Mouse (Mus musculus): ENCODE measurements around the gene Slc46a2. TPM values are rescaled to one million over a fixed set of nuclear protein-coding genes. Genes with fewer than 3 reads are reported as not detected.

The Slc46a2 gene
- polyA plus RNA-seq (2014; fragmentation: Nextera tagmentation; extraction: Ambion mirVana), result not detected in 2 replicates

DNA sequence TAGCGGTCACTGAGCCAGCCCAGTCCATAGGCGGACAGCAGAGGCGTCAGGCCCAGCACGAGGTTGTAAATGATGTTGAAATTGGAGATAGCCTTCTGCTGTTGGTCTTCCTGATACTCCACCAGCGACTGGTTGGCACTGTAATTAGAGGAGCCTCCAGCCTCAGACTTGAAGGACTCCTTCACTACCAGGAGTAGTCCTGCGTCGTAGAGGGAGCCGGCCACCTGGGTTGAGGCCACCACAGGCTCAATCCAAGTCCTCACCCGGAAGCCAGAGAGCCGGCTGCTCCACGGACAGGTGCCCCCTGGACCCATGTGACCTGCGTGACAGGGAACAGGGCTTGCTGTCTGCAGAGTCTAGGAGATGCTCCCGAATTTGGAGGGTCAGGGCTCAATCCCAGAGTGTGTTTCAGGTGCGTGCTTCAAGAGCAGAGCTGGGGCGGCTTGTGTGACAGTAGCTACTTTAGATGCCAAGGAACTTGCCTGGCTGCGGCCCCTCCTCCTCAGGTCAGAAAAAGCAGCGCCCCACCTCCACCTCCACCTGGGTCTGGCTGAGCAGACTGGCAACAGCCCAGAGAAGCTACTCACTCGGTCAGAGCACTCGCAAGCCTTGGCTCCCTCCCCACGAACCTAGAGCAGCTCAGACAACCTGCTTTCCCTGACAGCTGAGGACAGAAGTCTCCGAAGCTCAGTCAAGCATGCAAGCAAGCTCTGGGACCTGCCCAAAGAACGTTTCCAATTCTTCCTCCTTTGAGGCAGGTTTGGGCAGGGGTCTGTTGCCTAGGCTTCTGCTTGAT lies at the start of gene Slc46a2:
Slc46a2 (minus strand) TSS at position 449 of the 796 bp plus-strand sequence.
- H3K27ac ChIP-seq (replicated peaks; ENCODE audit: low read depth, low read length), result no peak within 1 kb of the TSS
- ATAC-seq (replicated peaks; ENCODE audit: insufficient number of reproducible peaks, low FRiP score, low TSS enrichment, low read depth), result 0 out of 2 replicates have a peak, but pooled peaks have one; percentile 29
- H3K27me3 ChIP-seq (ENCODE audit: control insufficient read depth, insufficient read depth, low read length), result peaks cover 9% of the 10 kb centered on the region
- H3K36me3 ChIP-seq (replicated peaks; ENCODE audit: control insufficient read depth, insufficient read depth, low read depth, low read length), result no peaks in the 10 kb centered on the region
- no peak for DNase-seq (ENCODE audit: low spot score)
- H3K9ac ChIP-seq (replicated peaks; ENCODE audit: low read length), result no peak within 1 kb of the TSS
- H3K9me3 ChIP-seq (replicated peaks; ENCODE audit: control insufficient read depth, low read length), result no peaks in the 10 kb centered on the region
- peak within 1 kb of the TSS; percentile 2; the same call in 1 of the 2 replicates for H3K4me2 ChIP-seq (ENCODE audit: low read depth, low read length)
- no peaks in the 10 kb centered on the region for H3K4me1 ChIP-seq (ENCODE audit: control insufficient read depth, insufficient read depth, low read length)
- 16% methylated on average over 22 of the region's 22 CpGs for WGBS
- H3K4me3 ChIP-seq (ENCODE audit: low read depth, low read length), result no peak within 1 kb of the TSS

DNA sequence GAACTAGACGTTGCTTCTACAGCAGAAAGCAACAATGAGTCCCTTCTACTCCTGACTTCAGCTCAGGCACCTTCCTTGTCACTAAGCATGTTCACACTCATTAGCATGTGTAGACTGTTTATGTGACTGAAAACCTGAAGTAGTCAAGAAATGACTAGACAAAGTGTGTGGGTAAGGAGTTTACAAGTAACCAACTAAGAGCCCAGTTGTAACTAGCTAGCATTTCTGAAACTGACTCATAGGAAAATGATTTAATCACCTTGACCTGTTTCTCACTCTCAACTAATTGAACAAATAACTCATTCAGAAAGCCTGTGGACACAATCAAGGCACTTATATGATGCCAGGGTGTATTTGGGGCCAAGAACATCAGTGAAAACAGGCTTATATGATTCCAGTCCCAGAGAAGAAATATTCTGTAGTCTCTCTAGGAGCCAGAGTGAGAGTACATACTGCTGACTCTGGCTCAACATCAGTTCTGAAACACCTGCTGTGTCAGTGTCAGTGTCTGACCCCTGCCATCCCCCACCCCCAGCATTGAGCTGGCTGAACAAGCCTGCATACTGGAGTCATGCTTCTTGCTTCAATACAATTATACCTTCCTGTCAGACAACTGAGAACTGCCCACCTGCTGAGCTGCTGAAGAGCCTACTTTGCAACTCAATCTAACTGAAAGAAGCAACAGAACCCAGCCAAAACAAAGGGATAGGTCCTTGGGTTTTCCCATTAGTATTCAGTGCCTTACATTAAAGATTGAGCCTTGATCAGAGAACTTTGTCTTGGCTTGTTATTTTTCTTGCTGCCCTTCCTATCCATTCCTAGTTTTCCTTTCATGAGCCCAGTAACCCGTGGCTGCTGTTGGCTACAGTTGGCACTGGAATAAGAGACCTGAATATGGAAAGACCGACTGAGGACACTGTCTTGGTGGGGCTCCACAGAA lies 48.8 kb upstream of the Slc46a2 start, which contains the start of gene Mup6:
Mup6 (plus strand) TSS at position 890 of the 940 bp plus-strand sequence.
- Histone ChIP-seq H3K27me3 (ENCODE audit: control insufficient read depth, insufficient read depth, low read length) (no peaks in the 10 kb centered on the region), H3K27ac (replicated peaks; ENCODE audit: low read depth, low read length) (no peak within 1 kb of the TSS), H3K36me3 (replicated peaks; ENCODE audit: control insufficient read depth, insufficient read depth, low read depth, low read length) (no peaks in the 10 kb centered on the region), H3K4me2 (ENCODE audit: low read depth, low read length) (no peak within 1 kb of the TSS), H3K4me3 (ENCODE audit: low read depth, low read length) (no peak within 1 kb of the TSS), H3K4me1 (ENCODE audit: control insufficient read depth, insufficient read depth, low read length) (no peaks in the 10 kb centered on the region), H3K9me3 (replicated peaks; ENCODE audit: control insufficient read depth, low read length) (no peaks in the 10 kb centered on the region), H3K9ac (replicated peaks; ENCODE audit: low read length) (no peak within 1 kb of the TSS)
- ATAC-seq (replicated peaks; ENCODE audit: insufficient number of reproducible peaks, low FRiP score, low TSS enrichment, low read depth), result no peak
- DNase-seq (ENCODE audit: low spot score), result no peak
- WGBS, result 43% methylated on average over 3 of the region's 3 CpGs

DNA sequence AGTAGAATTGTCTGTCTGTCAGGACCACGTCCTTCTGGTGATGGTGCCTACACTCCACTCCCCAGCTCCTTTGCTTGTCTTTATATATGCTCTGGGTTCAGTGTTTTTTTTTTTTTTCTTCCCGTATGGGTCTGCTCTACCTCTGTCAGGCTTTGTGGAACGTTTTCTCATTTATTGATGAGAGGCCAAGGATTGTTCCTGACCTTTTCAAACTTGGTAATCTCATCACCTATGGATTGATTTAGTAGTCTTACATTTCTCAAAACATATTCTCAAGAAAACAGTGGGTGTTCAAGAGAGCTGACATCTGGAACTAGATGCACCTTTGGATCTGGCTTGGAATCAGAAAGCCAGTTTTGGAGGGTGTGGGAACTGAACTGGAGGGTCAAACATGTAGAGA lies 45.8 kb upstream of the Slc46a2 start, which contains the start of gene Mup4:
Mup4 (minus strand) TSS at position 101 of the 400 bp plus-strand sequence.
- DNase-seq (ENCODE audit: low spot score), result no peak
- no peaks in the 10 kb centered on the region for H3K9me3 ChIP-seq (replicated peaks; ENCODE audit: control insufficient read depth, low read length)
- no peak within 1 kb of the TSS for H3K9ac ChIP-seq (replicated peaks; ENCODE audit: low read length)
- H3K27ac ChIP-seq (replicated peaks; ENCODE audit: low read depth, low read length), result no peak within 1 kb of the TSS
- no peak within 1 kb of the TSS for H3K4me2 ChIP-seq (ENCODE audit: low read depth, low read length)
- H3K36me3 ChIP-seq (replicated peaks; ENCODE audit: control insufficient read depth, insufficient read depth, low read depth, low read length), result no peaks in the 10 kb centered on the region
- 90% methylated on average over 3 of the region's 3 CpGs for WGBS
- no peaks in the 10 kb centered on the region for H3K27me3 ChIP-seq (ENCODE audit: control insufficient read depth, insufficient read depth, low read length)
- no peak within 1 kb of the TSS for H3K4me3 ChIP-seq (ENCODE audit: low read depth, low read length)
- no peak for ATAC-seq (replicated peaks; ENCODE audit: insufficient number of reproducible peaks, low FRiP score, low TSS enrichment, low read depth)
- no peaks in the 10 kb centered on the region for H3K4me1 ChIP-seq (ENCODE audit: control insufficient read depth, insufficient read depth, low read length)

DNA sequence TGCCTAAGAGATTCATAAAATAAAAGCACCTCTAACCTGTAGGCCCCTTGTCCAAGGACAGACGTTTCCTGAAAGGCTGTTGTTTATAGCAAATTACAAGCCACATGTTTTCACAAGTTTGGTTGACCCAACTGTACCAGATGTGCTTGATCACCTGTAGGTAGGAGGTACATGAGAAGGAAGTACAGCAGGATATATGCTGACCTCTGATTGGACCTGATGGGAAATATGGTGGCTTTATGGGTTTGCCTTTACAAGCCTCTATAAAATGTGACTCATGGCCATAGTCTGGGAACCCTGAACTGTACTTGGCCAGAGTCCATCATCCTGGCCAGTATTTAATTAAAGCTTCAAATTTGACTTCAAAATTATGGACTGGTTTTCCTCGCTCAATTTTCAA lies 22.7 kb upstream of the Slc46a2 start:
- H3K9me3 ChIP-seq (replicated peaks; ENCODE audit: control insufficient read depth, low read length), result no peaks in the 10 kb centered on the region
- no peak for DNase-seq (ENCODE audit: low spot score)
- no peak overlapping the region for H3K27ac ChIP-seq (replicated peaks; ENCODE audit: low read depth, low read length)
- ATAC-seq (replicated peaks; ENCODE audit: insufficient number of reproducible peaks, low FRiP score, low TSS enrichment, low read depth), result no peak
- H3K9ac ChIP-seq (replicated peaks; ENCODE audit: low read length), result no peak overlapping the region
- no peak overlapping the region for H3K4me3 ChIP-seq (ENCODE audit: low read depth, low read length)
- no peak overlapping the region for H3K4me2 ChIP-seq (ENCODE audit: low read depth, low read length)
- H3K27me3 ChIP-seq (ENCODE audit: control insufficient read depth, insufficient read depth, low read length), result no peaks in the 10 kb centered on the region
- 65% methylated on average over 2 of the region's 2 CpGs for WGBS
- no peaks in the 10 kb centered on the region for H3K36me3 ChIP-seq (replicated peaks; ENCODE audit: control insufficient read depth, insufficient read depth, low read depth, low read length)
- no peaks in the 10 kb centered on the region for H3K4me1 ChIP-seq (ENCODE audit: control insufficient read depth, insufficient read depth, low read length)

DNA sequence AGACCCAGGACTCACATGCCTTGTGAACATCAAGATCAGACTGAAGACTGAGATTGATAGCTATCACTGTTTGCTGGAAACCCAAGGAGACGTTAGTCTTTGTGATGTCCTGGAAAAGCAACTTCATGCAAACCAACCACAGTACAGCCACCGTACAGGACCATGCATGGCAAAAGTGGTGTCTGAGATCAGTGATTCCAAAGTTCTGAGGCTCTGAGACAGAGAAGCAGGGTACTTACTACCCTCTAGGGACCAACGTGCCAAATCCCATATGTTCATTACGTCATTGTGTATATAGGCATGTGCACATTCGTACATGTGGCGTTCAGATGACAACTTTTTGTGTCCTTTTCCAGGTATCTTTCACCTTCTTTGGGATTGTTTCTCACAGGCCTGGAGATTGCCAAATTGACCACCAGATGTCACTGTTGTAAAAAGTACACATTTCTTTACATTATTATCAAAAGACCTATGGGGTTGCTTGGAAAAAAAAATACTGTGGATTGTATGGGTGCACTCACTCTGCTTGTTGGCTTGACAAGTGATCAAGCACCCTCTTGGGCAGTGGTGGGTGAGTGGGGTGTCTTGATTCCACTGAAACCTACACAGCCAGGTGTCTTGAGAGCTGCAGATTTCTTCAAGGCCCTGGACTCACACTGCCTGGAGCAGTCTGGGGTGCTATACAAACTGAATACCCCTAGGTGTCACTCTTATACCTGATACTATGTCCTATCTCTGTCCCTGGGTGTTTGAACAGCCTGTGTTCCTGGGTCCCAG lies 17.8 kb upstream of the Slc46a2 start:
- Histone ChIP-seq H3K9me3 (replicated peaks; ENCODE audit: control insufficient read depth, low read length) (no peaks in the 10 kb centered on the region), H3K9ac (replicated peaks; ENCODE audit: low read length) (no peak overlapping the region), H3K36me3 (replicated peaks; ENCODE audit: control insufficient read depth, insufficient read depth, low read depth, low read length) (no peaks in the 10 kb centered on the region), H3K27ac (replicated peaks; ENCODE audit: low read depth, low read length) (no peak overlapping the region), H3K4me2 (ENCODE audit: low read depth, low read length) (no peak overlapping the region), H3K4me1 (ENCODE audit: control insufficient read depth, insufficient read depth, low read length) (no peaks in the 10 kb centered on the region), H3K4me3 (ENCODE audit: low read depth, low read length) (no peak overlapping the region), H3K27me3 (ENCODE audit: control insufficient read depth, insufficient read depth, low read length) (no peaks in the 10 kb centered on the region)
- DNase-seq (ENCODE audit: low spot score), result peak; percentile 54
- ATAC-seq (replicated peaks; ENCODE audit: insufficient number of reproducible peaks, low FRiP score, low TSS enrichment, low read depth), result peak; percentile 79
- WGBS, result 60% methylated on average over 6 of the region's 6 CpGs

DNA sequence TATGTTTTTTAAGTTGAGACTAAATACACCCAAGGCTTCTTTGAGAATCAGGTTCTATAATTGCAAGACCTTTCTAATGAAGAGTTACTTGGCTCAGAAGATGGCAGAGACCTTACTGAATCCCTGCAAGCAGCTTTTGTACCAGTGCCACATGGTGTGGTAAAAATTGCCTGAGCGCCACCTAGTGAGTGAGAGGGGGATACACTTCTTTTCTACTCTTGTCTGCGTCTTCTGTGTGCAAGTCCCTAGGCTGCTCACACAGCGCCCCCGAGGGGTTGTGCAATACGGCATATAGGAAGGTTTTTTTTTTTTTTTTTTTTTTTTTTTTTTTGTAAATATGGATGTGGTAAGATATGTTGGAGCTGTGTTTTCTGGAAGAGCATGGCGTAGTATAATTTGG lies 13.5 kb upstream of the Slc46a2 start:
- peak; percentile 70 for DNase-seq (ENCODE audit: low spot score)
- no peak overlapping the region for H3K27ac ChIP-seq (replicated peaks; ENCODE audit: low read depth, low read length)
- H3K36me3 ChIP-seq (replicated peaks; ENCODE audit: control insufficient read depth, insufficient read depth, low read depth, low read length), result no peaks in the 10 kb centered on the region
- no peak overlapping the region for H3K4me2 ChIP-seq (ENCODE audit: low read depth, low read length)
- ATAC-seq (replicated peaks; ENCODE audit: insufficient number of reproducible peaks, low FRiP score, low TSS enrichment, low read depth), result no peak
- no peaks in the 10 kb centered on the region for H3K27me3 ChIP-seq (ENCODE audit: control insufficient read depth, insufficient read depth, low read length)
- H3K9me3 ChIP-seq (replicated peaks; ENCODE audit: control insufficient read depth, low read length), result no peaks in the 10 kb centered on the region
- no peak overlapping the region for H3K9ac ChIP-seq (replicated peaks; ENCODE audit: low read length)
- H3K4me3 ChIP-seq (ENCODE audit: low read depth, low read length), result no peak overlapping the region
- H3K4me1 ChIP-seq (ENCODE audit: control insufficient read depth, insufficient read depth, low read length), result no peaks in the 10 kb centered on the region
- 22% methylated on average over 6 of the region's 6 CpGs for WGBS

DNA sequence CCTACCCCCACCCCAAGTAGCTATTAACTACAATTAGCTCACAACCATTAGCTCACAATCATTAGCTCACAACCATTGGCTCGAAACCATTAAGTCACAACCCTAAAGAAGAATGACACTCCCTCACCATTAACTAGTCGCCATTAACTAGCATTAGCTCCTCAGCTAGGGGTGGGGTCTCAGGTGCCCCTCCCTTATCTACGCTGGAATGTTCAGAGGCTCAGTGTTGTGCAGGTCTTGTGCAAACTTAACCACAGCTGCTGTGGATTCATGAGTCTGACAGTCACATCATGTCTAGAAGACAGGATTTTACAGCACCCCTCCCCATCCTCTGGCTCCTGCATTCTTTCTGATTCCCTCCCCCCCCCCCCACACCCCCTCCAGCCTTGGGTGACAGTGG lies 12.8 kb upstream of the Slc46a2 start:
- H3K4me2 ChIP-seq (ENCODE audit: low read depth, low read length), result no peak overlapping the region
- WGBS, result 82% methylated on average over 3 of the region's 3 CpGs
- DNase-seq (ENCODE audit: low spot score) (no peak), ATAC-seq (replicated peaks; ENCODE audit: insufficient number of reproducible peaks, low FRiP score, low TSS enrichment, low read depth) (0 out of 2 replicates have a peak, but pooled peaks have one; percentile 29)
- no peaks in the 10 kb centered on the region for H3K9me3 ChIP-seq (replicated peaks; ENCODE audit: control insufficient read depth, low read length)
- H3K36me3 ChIP-seq (replicated peaks; ENCODE audit: control insufficient read depth, insufficient read depth, low read depth, low read length), result no peaks in the 10 kb centered on the region
- no peak overlapping the region for H3K9ac ChIP-seq (replicated peaks; ENCODE audit: low read length)
- no peak overlapping the region for H3K4me3 ChIP-seq (ENCODE audit: low read depth, low read length)
- H3K27me3 ChIP-seq (ENCODE audit: control insufficient read depth, insufficient read depth, low read length), result no peaks in the 10 kb centered on the region
- H3K27ac ChIP-seq (replicated peaks; ENCODE audit: low read depth, low read length), result no peak overlapping the region
- no peaks in the 10 kb centered on the region for H3K4me1 ChIP-seq (ENCODE audit: control insufficient read depth, insufficient read depth, low read length)

All from embryonic facial prominence, embryonic 11.5 days (tissue).